Mouse (Mus musculus) central nervous system, embryonic 18 days (tissue): Measurements from ENCODE around the gene Garnl3. TPM values are rescaled to one million over a fixed set of nuclear protein-coding genes. Genes with fewer than 3 reads are reported as not detected.

Source experiments
- polyA plus RNA-seq: library from polyadenylated mRNA; depleted of rRNA; stranded (reverse); fragments of >200 nt; gene quantifications from 2 replicates; pipeline ENCODE4 v1.2.3, GENCODE M21; 2012; rRNA removed

The Garnl3 gene
- 60.0 and 64.1 TPM in 2 replicates for polyA plus RNA-seq

GRCm38 (mm10) chr2:33131500-33132092, at the start of gene Garnl3:
TSS of gene Garnl3 (minus strand) at chr2:33131654.

GRCm38 (mm10) chr2:32981725-32982271, 149.7 kb downstream of the Garnl3 start, which contains the start of gene Slc2a8:
TSS of gene Slc2a8 (minus strand) at chr2:32982083.

GRCm38 (mm10) chr2:32961192-32961995, 170.1 kb downstream of the Garnl3 start, which contains the start of the genes Rpl12 and Lrsam1:
TSS of gene Rpl12 (plus strand) at chr2:32961559.
TSS of gene Lrsam1 (minus strand) at chr2:32961614.

Other genes starting within 250 kb of the Garnl3 start
- gene Rpl12, start 170.1 kb downstream of the Garnl3 start, polyA plus RNA-seq = 680 and 709 TPM in 2 replicates
- 27.1 and 31.0 TPM in 2 replicates for gene Lrsam1, start 170.0 kb downstream of the Garnl3 start, polyA plus RNA-seq
- 27.5 and 30.7 TPM in 2 replicates for gene Slc2a8, start 149.6 kb downstream of the Garnl3 start, polyA plus RNA-seq
- gene Angptl2, start 84.4 kb upstream of the Garnl3 start, polyA plus RNA-seq = 8.6 and 13.3 TPM in 2 replicates
- gene Ralgps1, start 239.8 kb upstream of the Garnl3 start, polyA plus RNA-seq = 88.2 and 92.4 TPM in 2 replicates